Mouse (Mus musculus): Measurements from ENCODE around the gene Pik3r6. TPM values are rescaled to one million over a fixed set of nuclear protein-coding genes. Genes with fewer than 3 reads are reported as not detected.
A peak's percentile ranks its signal among the peaks of the same experiment; 100 is the strongest.

Gene Pik3r6
- total and polyA plus RNA-seq, 2 experiments from 2014 or later: 1.3 to 1.5 TPM

DNA sequence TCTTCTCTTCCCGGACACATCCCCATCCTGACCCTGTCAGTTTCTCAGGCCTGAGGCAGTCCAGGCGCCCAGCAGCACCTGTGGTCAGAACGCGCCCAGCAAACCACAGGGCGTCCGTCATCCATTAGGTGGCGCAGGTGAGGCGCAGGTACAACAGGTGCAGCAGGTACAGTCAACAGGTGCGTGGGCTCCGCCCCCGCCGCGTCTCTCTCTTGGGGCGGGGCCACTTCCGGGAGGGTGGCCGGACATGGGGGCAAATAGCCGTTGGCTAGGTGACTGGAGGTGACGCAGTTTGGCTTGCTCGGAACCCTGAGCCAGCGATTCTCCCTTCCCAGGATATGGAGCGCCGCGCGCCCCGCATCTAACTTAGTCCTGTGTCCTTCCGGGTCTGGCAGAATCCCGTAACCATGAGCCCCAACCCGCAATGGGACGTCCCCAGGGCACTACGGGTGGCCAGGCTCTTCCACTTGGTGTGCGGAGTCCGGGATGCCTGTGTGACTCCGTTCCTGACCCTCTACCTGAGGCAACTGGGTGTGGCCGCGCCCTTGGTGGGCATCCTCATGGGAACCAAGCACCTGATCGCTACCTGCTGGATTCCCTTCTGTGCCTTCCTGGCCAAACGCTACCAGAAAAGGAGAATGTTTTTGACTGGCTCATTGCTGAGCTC lies 53.2 kb downstream of the Pik3r6 start, which contains the start of gene Mfsd6l:
TSS of gene Mfsd6l (plus strand) at position 269 of the 667 bp plus-strand sequence.
- ATAC-seq: no peak
- H3K9me3 ChIP-seq (ENCODE audit: low read length): no peaks in the 10 kb centered on the region
- H3K36me3 ChIP-seq (ENCODE audit: insufficient read depth, low read length): no peaks in the 10 kb centered on the region
- no peaks in the 10 kb centered on the region for H3K27me3 ChIP-seq (ENCODE audit: insufficient read depth, low read length)
- peak; percentile 32 for DNase-seq (ENCODE audit: low spot score)
- 0 out of 2 replicates have a peak within 1 kb of the TSS, but pooled peaks have one; percentile 5 for H3K9ac ChIP-seq (replicated peaks; ENCODE audit: low read length)
- peaks cover 6% of the 10 kb centered on the region; the same call in 1 of the 2 replicates for H3K4me1 ChIP-seq (ENCODE audit: insufficient read depth, low read length)
- TF ChIP-seq CTCF (IDR thresholded peaks at IDR 0.05; ENCODE audit: low read depth): peak; percentile 61
- peak within 1 kb of the TSS; percentile 23 for H3K4me3 ChIP-seq (ENCODE audit: low read length)
- peak within 1 kb of the TSS; percentile 50 for H3K4me2 ChIP-seq (ENCODE audit: low read depth, low read length)
- 10% methylated on average over 36 of the region's 37 CpGs for WGBS
- H3K27ac ChIP-seq: no peak within 1 kb of the TSS

DNA sequence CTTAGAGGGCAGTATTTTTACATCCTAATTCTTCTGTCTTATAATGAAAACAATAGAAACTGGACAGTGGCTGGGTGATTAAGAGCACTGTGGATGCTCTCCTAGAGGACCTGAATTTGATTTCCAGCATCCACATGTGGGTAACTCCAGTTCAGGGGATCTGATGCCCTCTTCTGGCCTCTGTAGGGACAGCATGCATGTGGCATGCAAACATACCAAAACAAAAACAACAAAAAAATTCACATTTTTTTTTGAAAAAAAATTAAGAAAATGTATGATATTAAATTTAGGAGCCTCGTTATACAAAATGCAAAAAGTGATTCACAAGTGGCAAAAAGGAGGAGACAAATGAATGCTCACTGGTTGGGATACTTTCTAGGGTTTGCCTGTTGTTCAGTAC lies 56.7 kb downstream of the Pik3r6 start:
- 50% methylated on average over 1 of the region's 1 CpGs for WGBS
- TF ChIP-seq CTCF (IDR thresholded peaks at IDR 0.05; ENCODE audit: low read depth): peak; percentile 53

GRCm38 (mm10) chr11:68561957-68562950 lies 59.4 kb downstream of the Pik3r6 start:
- no peak overlapping the region for H3K4me2 ChIP-seq (ENCODE audit: low read depth, low read length)
- TF ChIP-seq CTCF (IDR thresholded peaks at IDR 0.05; ENCODE audit: low read depth): no peak
- no peak overlapping the region for H3K9ac ChIP-seq (replicated peaks; ENCODE audit: low read length)
- 76% methylated on average over 11 of the region's 11 CpGs for WGBS
- peak overlapping the region; percentile 45; the same call in 1 of the 2 replicates for H3K27ac ChIP-seq
- H3K27me3 ChIP-seq (ENCODE audit: insufficient read depth, low read length): no peaks in the 10 kb centered on the region
- H3K4me1 ChIP-seq (ENCODE audit: insufficient read depth, low read length): no peaks in the 10 kb centered on the region
- no peaks in the 10 kb centered on the region for H3K9me3 ChIP-seq (ENCODE audit: low read length)
- no peak for ATAC-seq
- no peak for DNase-seq (ENCODE audit: low spot score)
- H3K4me3 ChIP-seq (ENCODE audit: low read length): no peak overlapping the region
- H3K36me3 ChIP-seq (ENCODE audit: insufficient read depth, low read length): no peaks in the 10 kb centered on the region

More for the DNA sequence above, 56.7 kb downstream of the Pik3r6 start:
- H3K36me3 ChIP-seq (ENCODE audit: insufficient read depth, low read length): no peaks in the 10 kb centered on the region
- DNase-seq (ENCODE audit: low spot score) (no peak), ATAC-seq (no peak)
- no peak overlapping the region for H3K4me2 ChIP-seq (ENCODE audit: low read depth, low read length)
- peaks cover 6% of the 10 kb centered on the region; the same call in 1 of the 2 replicates for H3K4me1 ChIP-seq (ENCODE audit: insufficient read depth, low read length)
- H3K9ac ChIP-seq (replicated peaks; ENCODE audit: low read length): no peak overlapping the region
- H3K27me3 ChIP-seq (ENCODE audit: insufficient read depth, low read length): no peaks in the 10 kb centered on the region
- H3K27ac ChIP-seq: no peak overlapping the region
- no peak overlapping the region for H3K4me3 ChIP-seq (ENCODE audit: low read length)
- no peaks in the 10 kb centered on the region for H3K9me3 ChIP-seq (ENCODE audit: low read length)

- Histone ChIP-seq H3K9ac (replicated peaks; ENCODE audit: low read length) (no peak overlapping the region), H3K9me3 (ENCODE audit: low read length) (no peaks in the 10 kb centered on the region), H3K4me3 (ENCODE audit: low read length) (no peak overlapping the region), H3K27ac (no peak overlapping the region), H3K4me1 (ENCODE audit: insufficient read depth, low read length) (no peaks in the 10 kb centered on the region), H3K36me3 (ENCODE audit: insufficient read depth, low read length) (no peaks in the 10 kb centered on the region), H3K4me2 (ENCODE audit: low read depth, low read length) (no peak overlapping the region), H3K27me3 (ENCODE audit: insufficient read depth, low read length) (no peaks in the 10 kb centered on the region)
- DNase-seq (ENCODE audit: low spot score): no peak
- no peak for TF ChIP-seq CTCF (IDR thresholded peaks at IDR 0.05; ENCODE audit: low read depth)
- ATAC-seq: no peak
- WGBS: 79% methylated on average over 13 of the region's 13 CpGs
Measured at GRCm38 (mm10) chr11:68564356-68565031, 61.7 kb downstream of the Pik3r6 start.

DNA sequence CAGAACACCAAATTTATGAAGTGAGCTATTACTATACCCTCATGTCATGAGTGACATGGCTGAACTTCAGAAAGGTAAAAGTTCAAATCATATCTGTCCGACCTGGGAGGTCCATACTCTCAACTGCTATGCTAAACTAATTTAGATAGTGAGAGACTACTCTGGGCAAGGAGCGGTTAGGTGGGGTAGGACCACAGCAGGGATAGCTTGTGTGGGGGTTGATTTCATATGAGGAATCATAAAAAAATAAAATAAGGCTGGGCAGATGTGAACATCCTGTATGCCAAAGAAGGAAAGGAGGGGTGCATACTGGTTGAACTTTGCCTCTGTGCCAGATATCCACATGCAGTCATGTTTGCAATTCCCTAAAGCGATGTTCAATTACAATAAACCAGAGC lies 62.2 kb downstream of the Pik3r6 start:
- DNase-seq (ENCODE audit: low spot score) (no peak), ATAC-seq (no peak)
- Histone ChIP-seq H3K27me3 (ENCODE audit: insufficient read depth, low read length) (no peaks in the 10 kb centered on the region), H3K4me2 (ENCODE audit: low read depth, low read length) (no peak overlapping the region), H3K27ac (no peak overlapping the region), H3K9me3 (ENCODE audit: low read length) (no peaks in the 10 kb centered on the region), H3K36me3 (ENCODE audit: insufficient read depth, low read length) (no peaks in the 10 kb centered on the region), H3K4me1 (ENCODE audit: insufficient read depth, low read length) (no peaks in the 10 kb centered on the region), H3K9ac (replicated peaks; ENCODE audit: low read length) (no peak overlapping the region), H3K4me3 (ENCODE audit: low read length) (no peak overlapping the region)
- TF ChIP-seq CTCF (IDR thresholded peaks at IDR 0.05; ENCODE audit: low read depth): no peak
- 85% methylated on average over 3 of the region's 3 CpGs for WGBS

GRCm38 (mm10) chr11:68566447-68567059 lies 63.7 kb downstream of the Pik3r6 start:
- no peak overlapping the region for H3K27ac ChIP-seq
- DNase-seq (ENCODE audit: low spot score) (peak; percentile 95), ATAC-seq (peak; percentile 87)
- H3K27me3 ChIP-seq (ENCODE audit: insufficient read depth, low read length): no peaks in the 10 kb centered on the region
- peak overlapping the region; percentile 57 for H3K4me2 ChIP-seq (ENCODE audit: low read depth, low read length)
- no peaks in the 10 kb centered on the region for H3K9me3 ChIP-seq (ENCODE audit: low read length)
- WGBS: 19% methylated on average over 17 of the region's 17 CpGs
- peak overlapping the region; percentile 19 for H3K4me3 ChIP-seq (ENCODE audit: low read length)
- peak; percentile 90 for TF ChIP-seq CTCF (IDR thresholded peaks at IDR 0.05; ENCODE audit: low read depth)
- H3K4me1 ChIP-seq (ENCODE audit: insufficient read depth, low read length): no peaks in the 10 kb centered on the region
- H3K9ac ChIP-seq (replicated peaks; ENCODE audit: low read length): peak overlapping the region; percentile 6
- H3K36me3 ChIP-seq (ENCODE audit: insufficient read depth, low read length): no peaks in the 10 kb centered on the region

Data from hindbrain, postnatal 0 days (tissue).